Mouse (Mus musculus) embryonic facial prominence, embryonic 15.5 days (tissue): ENCODE data around the gene Sirpb1a. TPM values are rescaled to one million over a fixed set of nuclear protein-coding genes. Genes with fewer than 3 reads are reported as not detected.

Experiments
- ATAC-seq: fragments of 200-750 bp; cut with Nextera tagmentation; 2 replicates; pipeline ENCODE4 v1.8.0; 2017; ENCODE audit warnings: low read depth, moderate TSS enrichment; ENCODE audit not compliant: insufficient number of reproducible peaks, low FRiP score, low TSS enrichment
- H3K27ac ChIP-seq: fragments of 300-500 bp; sonication (generic); replicated peaks from 2 replicates; pipeline ENCODE4 v1.5.1; 2015; ENCODE audit warnings: mild to moderate bottlenecking, inconsistent platforms
- H3K27me3 ChIP-seq: fragments of 300-500 bp; sonication (generic); 2 replicates; pipeline ENCODE4 v1.6.1; 2015; ENCODE audit warnings: inconsistent platforms
- H3K36me3 ChIP-seq: fragments of 300-500 bp; sonication (generic); 2 replicates; pipeline ENCODE4 v1.6.1; 2015; ENCODE audit warnings: mild to moderate bottlenecking, inconsistent platforms
- H3K4me1 ChIP-seq: fragments of 300-500 bp; sonication (generic); 2 replicates; pipeline ENCODE4 v1.6.1; 2015; ENCODE audit warnings: inconsistent platforms
- H3K4me2 ChIP-seq: fragments of 300-500 bp; sonication (generic); replicated peaks from 2 replicates; pipeline ENCODE4 v1.6.1; 2015; ENCODE audit warnings: mild to moderate bottlenecking, inconsistent platforms
- H3K4me3 ChIP-seq: fragments of 300-500 bp; sonication (generic); replicated peaks from 2 replicates; pipeline ENCODE4 v1.5.1; 2015; ENCODE audit warnings: mild to moderate bottlenecking, inconsistent platforms
- H3K9ac ChIP-seq: fragments of 300-500 bp; sonication (generic); 2 replicates; pipeline ENCODE4 v1.6.1; 2015; ENCODE audit warnings: inconsistent platforms
- H3K9me3 ChIP-seq: fragments of 300-500 bp; sonication (generic); replicated peaks from 2 replicates; pipeline ENCODE4 v1.6.1; 2016; ENCODE audit warnings: inconsistent platforms
- WGBS: fragments of 180-500 bp; shearing (Covaris S2); methylation state at CpG from one replicate; pipeline ENCODE4 v1.1.7; 2015; 5-methylcytosine and 5-hydroxymethylcytosine counted together
- polyA plus RNA-seq: library from polyadenylated mRNA; unstranded; fragments of >200 nt; fragmentation: Nextera tagmentation; extraction: Ambion mirVana; gene quantifications from 2 replicates; pipeline ENCODE4 v1.2.1, GENCODE M21; 2015

Gene Sirpb1a
- polyA plus RNA-seq, 1 experiment from 2014 or later, result not detected

DNA sequence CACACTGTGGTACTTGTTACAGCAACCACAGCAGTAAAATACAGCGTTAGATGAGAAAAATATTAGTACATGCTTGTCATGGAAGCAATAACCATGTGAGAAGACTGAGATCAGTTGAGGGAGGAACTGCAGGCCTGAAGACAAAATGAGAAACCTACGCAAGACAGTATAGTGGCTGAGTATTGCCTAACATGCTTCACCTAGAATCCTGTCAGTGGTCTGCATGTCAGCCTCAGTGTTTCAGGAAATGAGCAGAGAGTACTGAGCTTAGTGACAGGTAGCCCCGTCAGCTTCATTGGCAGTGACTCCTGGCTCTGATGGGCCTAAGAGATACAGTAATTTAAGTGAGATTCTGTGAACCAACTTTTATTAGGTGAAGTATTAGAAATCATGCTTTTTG is 94.8 kb downstream of the Sirpb1a start:
- no peak for ATAC-seq

DNA sequence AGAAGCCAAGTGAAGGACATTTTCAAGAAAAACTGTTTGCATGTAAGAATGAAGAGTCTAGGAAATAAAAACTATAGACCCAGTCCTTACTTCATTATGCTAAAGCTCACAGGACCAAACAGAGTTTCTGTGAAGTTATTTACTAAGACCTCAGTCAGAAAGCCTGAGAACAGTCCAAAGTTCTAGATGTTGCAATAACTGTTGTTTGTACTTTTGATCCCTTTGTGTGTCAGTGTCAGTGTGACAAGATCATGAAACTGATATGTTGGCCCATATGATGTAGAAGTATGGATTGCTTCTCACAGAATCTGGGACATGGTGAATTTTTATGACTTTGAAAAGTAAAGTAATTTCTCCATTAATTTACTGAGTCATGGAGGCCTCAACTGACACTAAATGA is 96.8 kb downstream of the Sirpb1a start:
- Histone ChIP-seq H3K4me1 (no peaks in the 10 kb centered on the region), H3K9ac (no peak overlapping the region), H3K4me2 (no peak overlapping the region), H3K36me3 (no peaks in the 10 kb centered on the region), H3K9me3 (no peaks in the 10 kb centered on the region), H3K27me3 (no peaks in the 10 kb centered on the region), H3K27ac (no peak overlapping the region), H3K4me3 (no peak overlapping the region)
- ATAC-seq, result no peak

More for the DNA sequence above, 94.8 kb downstream of the Sirpb1a start:
- no peaks in the 10 kb centered on the region for H3K36me3 ChIP-seq
- H3K9me3 ChIP-seq, result no peaks in the 10 kb centered on the region
- H3K4me2 ChIP-seq, result no peak overlapping the region
- H3K27ac ChIP-seq, result no peak overlapping the region
- no peaks in the 10 kb centered on the region for H3K4me1 ChIP-seq
- H3K4me3 ChIP-seq, result no peak overlapping the region
- H3K9ac ChIP-seq, result no peak overlapping the region
- WGBS, result 72% methylated on average over 3 of the region's 3 CpGs
- H3K27me3 ChIP-seq, result no peaks in the 10 kb centered on the region

Other genes starting within 250 kb of the Sirpb1a start
- not detected in 2 replicates for gene Gm9733, start 94.2 kb downstream of the Sirpb1a start, polyA plus RNA-seq
- 0.12 and 0.29 TPM in 2 replicates for gene Sirpb1b, start 148.5 kb upstream of the Sirpb1a start, polyA plus RNA-seq